37 mouse cellular contexts compared by ENCODE assay signal in the genomic region with DNA sequence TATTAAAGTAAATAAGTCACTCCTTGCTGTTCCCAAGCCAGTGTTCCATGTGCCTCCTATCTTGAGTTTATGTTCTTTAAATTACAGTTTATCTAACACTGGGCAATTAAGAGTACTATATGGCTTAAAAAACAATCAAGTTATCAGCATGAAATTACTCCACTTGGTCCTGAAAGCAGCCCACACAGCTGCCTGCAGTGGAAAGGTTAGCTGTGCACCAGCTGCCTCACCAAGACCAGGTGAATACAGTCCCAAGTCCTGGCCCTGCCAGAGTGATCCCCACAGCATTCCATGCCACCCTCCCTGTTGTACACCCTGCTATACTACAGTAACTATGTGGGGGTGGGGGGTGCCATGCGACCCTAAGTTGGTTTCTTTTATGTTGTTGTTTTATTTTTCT. TPM values are rescaled to one million over a fixed set of nuclear protein-coding genes. Genes with fewer than 3 reads are reported as not detected.
A peak's percentile ranks its signal among the peaks of the same experiment; 100 is the strongest.
DNase-seq lines count a peak whose midpoint lies in the region; ATAC-seq and TF ChIP-seq lines count a peak whose summit lies in the region.
"Had no signal": no experiment of that assay in that cellular context is flagged by ENCODE, and none has a peak within 500 bp of the region (broad histone marks: within the 10 kb centered on the region; RNA-seq: fewer than 3 reads in every experiment).

No protein-coding gene starts in this region.

- H3K9ac ChIP-seq in hindbrain, postnatal 0 days (replicated peaks; ENCODE audit: low read length): no peak overlapping the region
- H3K9ac ChIP-seq in hindbrain, embryonic 11.5 days (ENCODE audit: low read depth, low read length): no peak overlapping the region
- H3K9ac ChIP-seq in intestine, embryonic 14.5 days (ENCODE audit: low read length): no peak overlapping the region
- H3K9ac ChIP-seq in intestine, embryonic 16.5 days (ENCODE audit: low read depth, low read length): no peak overlapping the region
- no peak overlapping the region for H3K9ac ChIP-seq in neural tube, embryonic 15.5 days (replicated peaks)
- no peak overlapping the region for H3K9ac ChIP-seq in hindbrain, embryonic 13.5 days
- H3K9ac ChIP-seq: embryonic facial prominence, embryonic 13.5 days; forebrain, embryonic 12.5 days; forebrain, embryonic 15.5 days; heart, embryonic 15.5 days; hindbrain, embryonic 12.5 days had no signal

- no peaks in the 10 kb centered on the region for H3K4me1 ChIP-seq in hindbrain, postnatal 0 days (ENCODE audit: insufficient read depth, low read length)
- no peaks in the 10 kb centered on the region for H3K4me1 ChIP-seq in hindbrain, embryonic 11.5 days (replicated peaks; ENCODE audit: control insufficient read depth, insufficient read depth, low read length)
- H3K4me1 ChIP-seq in intestine, embryonic 14.5 days (replicated peaks; ENCODE audit: control insufficient read depth, insufficient read depth, low read length): no peaks in the 10 kb centered on the region
- peaks cover 6% of the 10 kb centered on the region for H3K4me1 ChIP-seq in intestine, embryonic 16.5 days (ENCODE audit: control insufficient read depth, insufficient read depth, low read length)
- 0 out of 2 replicates have a peak, but pooled peaks cover 2% of the 10 kb centered on the region for H3K4me1 ChIP-seq in neural tube, embryonic 15.5 days
- H3K4me1 ChIP-seq in midbrain, embryonic 10.5 days: no peaks in the 10 kb centered on the region
- 0 out of 2 replicates have a peak, but pooled peaks cover under 1% of the 10 kb centered on the region for H3K4me1 ChIP-seq in hindbrain, embryonic 13.5 days (replicated peaks)
- H3K4me1 ChIP-seq: forebrain, embryonic 12.5 days; forebrain, embryonic 15.5 days; hindbrain, embryonic 12.5 days had no signal

- H3K27me3 ChIP-seq in hindbrain, postnatal 0 days (ENCODE audit: insufficient read depth, low read length): no peaks in the 10 kb centered on the region
- no peaks in the 10 kb centered on the region for H3K27me3 ChIP-seq in hindbrain, embryonic 11.5 days (ENCODE audit: control insufficient read depth, insufficient read depth, low read length)
- H3K27me3 ChIP-seq in intestine, embryonic 14.5 days (replicated peaks; ENCODE audit: control insufficient read depth, insufficient read depth, low read length): no peaks in the 10 kb centered on the region
- H3K27me3 ChIP-seq in intestine, embryonic 16.5 days (replicated peaks; ENCODE audit: control insufficient read depth, insufficient read depth, low read length): peaks cover 8% of the 10 kb centered on the region
- no peaks in the 10 kb centered on the region for H3K27me3 ChIP-seq in neural tube, embryonic 15.5 days (replicated peaks)
- H3K27me3 ChIP-seq in midbrain, embryonic 10.5 days (ENCODE audit: low read depth, poor library complexity, severe bottlenecking): no peaks in the 10 kb centered on the region
- no peaks in the 10 kb centered on the region for H3K27me3 ChIP-seq in hindbrain, embryonic 13.5 days
- H3K27me3 ChIP-seq: CH12.LX; embryonic facial prominence, embryonic 13.5 days; forebrain, embryonic 12.5 days; forebrain, embryonic 15.5 days; heart, embryonic 15.5 days; hindbrain, embryonic 12.5 days; Patski had no signal

- ATAC-seq in hindbrain, postnatal 0 days: 0 out of 2 replicates have a peak, but pooled peaks have one; percentile 5
- no peak for ATAC-seq in hindbrain, embryonic 11.5 days (ENCODE audit: low FRiP score)
- ATAC-seq in intestine, embryonic 14.5 days (replicated peaks; ENCODE audit: low FRiP score, low TSS enrichment, low read depth): peak; percentile 77
- ATAC-seq in intestine, embryonic 16.5 days: peak; percentile 95
- peak; percentile 57 for ATAC-seq in neural tube, embryonic 15.5 days (ENCODE audit: low FRiP score)
- no peak for ATAC-seq in hindbrain, embryonic 13.5 days (ENCODE audit: low FRiP score)
- ATAC-seq: forebrain, embryonic 15.5 days; hindbrain, embryonic 16.5 days; inflammation-experienced regulatory T-cells, adult 6 months; Patski had no signal

- no peak overlapping the region for H3K4me3 ChIP-seq in hindbrain, postnatal 0 days (ENCODE audit: low read length)
- no peak overlapping the region for H3K4me3 ChIP-seq in hindbrain, embryonic 11.5 days (ENCODE audit: low read depth, low read length)
- H3K4me3 ChIP-seq in intestine, embryonic 14.5 days (ENCODE audit: low read depth, low read length): no peak overlapping the region
- no peak overlapping the region for H3K4me3 ChIP-seq in intestine, embryonic 16.5 days (ENCODE audit: low read length)
- no peak overlapping the region for H3K4me3 ChIP-seq in neural tube, embryonic 15.5 days (replicated peaks)
- H3K4me3 ChIP-seq in midbrain, embryonic 10.5 days: no peak overlapping the region
- no peak overlapping the region for H3K4me3 ChIP-seq in hindbrain, embryonic 13.5 days
- H3K4me3 ChIP-seq: embryonic facial prominence, embryonic 10.5 days; embryonic facial prominence, embryonic 13.5 days; erythroblast, embryonic 14.5 days; forebrain, embryonic 12.5 days; forebrain, embryonic 15.5 days; heart, embryonic 15.5 days; hindbrain, embryonic 12.5 days had no signal

- no peak for DNase-seq in hindbrain, postnatal 0 days (ENCODE audit: low spot score)
- DNase-seq in hindbrain, embryonic 11.5 days (ENCODE audit: low spot score): no peak
- DNase-seq in intestine, embryonic 14.5 days (ENCODE audit: low spot score): no peak
- no peak for DNase-seq in midbrain, embryonic 10.5 days (ENCODE audit: low spot score)
- no peak for DNase-seq in urinary bladder, adult 2 months (ENCODE audit: low spot score)
- DNase-seq: adrenal gland, postnatal 10 days; B cell, adult 2 months; cerebellum, adult 11 months; cerebellum, adult 2 months; cerebellum, adult 9-11 months; cerebellum, postnatal 25 days; embryo, embryonic 11 days; gastrocnemius, postnatal 25 days; heart, postnatal 10 days had no signal

- peaks cover 57% of the 10 kb centered on the region for H3K36me3 ChIP-seq in hindbrain, postnatal 0 days (ENCODE audit: insufficient read depth, low read length)
- peaks cover 4% of the 10 kb centered on the region; the same call in 1 of the 2 replicates for H3K36me3 ChIP-seq in hindbrain, embryonic 11.5 days (ENCODE audit: control insufficient read depth, insufficient read depth, low read length)
- peaks cover 85% of the 10 kb centered on the region for H3K36me3 ChIP-seq in intestine, embryonic 14.5 days (ENCODE audit: control insufficient read depth, insufficient read depth, low read length)
- peaks cover 34% of the 10 kb centered on the region for H3K36me3 ChIP-seq in intestine, embryonic 16.5 days (ENCODE audit: control insufficient read depth, insufficient read depth, low read length)
- H3K36me3 ChIP-seq in neural tube, embryonic 15.5 days: peaks cover 71% of the 10 kb centered on the region
- peaks cover 98% of the 10 kb centered on the region for H3K36me3 ChIP-seq in midbrain, embryonic 10.5 days
- H3K36me3 ChIP-seq in hindbrain, embryonic 13.5 days: peaks cover 97% of the 10 kb centered on the region

- H3K27ac ChIP-seq in hindbrain, postnatal 0 days: no peak overlapping the region
- no peak overlapping the region for H3K27ac ChIP-seq in hindbrain, embryonic 11.5 days (ENCODE audit: low read depth, low read length)
- H3K27ac ChIP-seq in intestine, embryonic 14.5 days (ENCODE audit: low read depth): no peak overlapping the region
- H3K27ac ChIP-seq in intestine, embryonic 16.5 days (ENCODE audit: low read length): peak overlapping the region; percentile 48; the same call in 1 of the 2 replicates
- no peak overlapping the region for H3K27ac ChIP-seq in neural tube, embryonic 15.5 days (replicated peaks)
- H3K27ac ChIP-seq in midbrain, embryonic 10.5 days (replicated peaks): no peak overlapping the region
- no peak overlapping the region for H3K27ac ChIP-seq in hindbrain, embryonic 13.5 days
- H3K27ac ChIP-seq: embryonic facial prominence, embryonic 10.5 days; embryonic facial prominence, embryonic 13.5 days; forebrain, embryonic 12.5 days; forebrain, embryonic 15.5 days; heart, embryonic 15.5 days; hindbrain, embryonic 12.5 days had no signal

- H3K9me3 ChIP-seq in hindbrain, postnatal 0 days (ENCODE audit: low read length): no peaks in the 10 kb centered on the region
- H3K9me3 ChIP-seq in hindbrain, embryonic 11.5 days (ENCODE audit: control insufficient read depth, low read length): no peaks in the 10 kb centered on the region
- no peaks in the 10 kb centered on the region for H3K9me3 ChIP-seq in intestine, embryonic 14.5 days (ENCODE audit: control insufficient read depth, low read length)
- H3K9me3 ChIP-seq in intestine, embryonic 16.5 days (ENCODE audit: control insufficient read depth, low read length): no peaks in the 10 kb centered on the region
- no peaks in the 10 kb centered on the region for H3K9me3 ChIP-seq in neural tube, embryonic 15.5 days (replicated peaks)
- no peaks in the 10 kb centered on the region for H3K9me3 ChIP-seq in midbrain, embryonic 10.5 days (replicated peaks)
- H3K9me3 ChIP-seq in hindbrain, embryonic 13.5 days: no peaks in the 10 kb centered on the region
- H3K9me3 ChIP-seq: embryonic facial prominence, embryonic 10.5 days; embryonic facial prominence, embryonic 13.5 days; forebrain, embryonic 12.5 days; forebrain, embryonic 15.5 days; G1E; heart, embryonic 15.5 days; hindbrain, embryonic 12.5 days had no signal

- H3K4me2 ChIP-seq in hindbrain, postnatal 0 days (ENCODE audit: low read depth, low read length): no peak overlapping the region
- H3K4me2 ChIP-seq in hindbrain, embryonic 11.5 days (replicated peaks; ENCODE audit: low read depth, low read length): no peak overlapping the region
- H3K4me2 ChIP-seq in intestine, embryonic 14.5 days (ENCODE audit: low read length): no peak overlapping the region
- no peak overlapping the region for H3K4me2 ChIP-seq in intestine, embryonic 16.5 days (ENCODE audit: low read depth, low read length)
- no peak overlapping the region for H3K4me2 ChIP-seq in neural tube, embryonic 15.5 days
- no peak overlapping the region for H3K4me2 ChIP-seq in hindbrain, embryonic 13.5 days
- H3K4me2 ChIP-seq: embryonic facial prominence, embryonic 13.5 days; forebrain, embryonic 12.5 days; forebrain, embryonic 15.5 days; heart, embryonic 11.5 days; heart, embryonic 15.5 days; hindbrain, embryonic 12.5 days had no signal

- 90% methylated on average over 1 of the region's 1 CpGs for WGBS in hindbrain, postnatal 0 days
- WGBS in hindbrain, embryonic 11.5 days: 94% methylated on average over 1 of the region's 1 CpGs
- 77% methylated on average over 1 of the region's 1 CpGs for WGBS in intestine, embryonic 14.5 days
- 78% methylated on average over 1 of the region's 1 CpGs for WGBS in intestine, embryonic 16.5 days
- WGBS in neural tube, embryonic 15.5 days: 93% methylated on average over 1 of the region's 1 CpGs
- WGBS in midbrain, embryonic 10.5 days: 81% methylated on average over 1 of the region's 1 CpGs
- 96% methylated on average over 1 of the region's 1 CpGs for whole genome bisulfite sequencing in hindbrain, embryonic 13.5 days

- no peak for TF ChIP-seq CTCF in hindbrain, postnatal 0 days (IDR thresholded peaks at IDR 0.05; ENCODE audit: low read depth)

RNA-seq across cellular contexts. Expression of a gene that starts 3.3 kb away (rescaled TPM):
- total RNA-seq in hindbrain, postnatal 0 days (2014; rRNA removed): not detected in 2 replicates
- polyA plus RNA-seq in hindbrain, postnatal 0 days (2015; fragmentation: Nextera tagmentation; extraction: Ambion mirVana): not detected in 2 replicates
- polyA plus RNA-seq in hindbrain, embryonic 11.5 days (2014; fragmentation: Nextera tagmentation; extraction: Ambion mirVana): 0.35 TPM in 1 of 2 replicates, not detected in the other
- 1.2 and 2.5 TPM in 2 replicates for polyA plus RNA-seq in intestine, embryonic 14.5 days (2014; fragmentation: Nextera tagmentation; extraction: Ambion mirVana)
- polyA plus RNA-seq in intestine, embryonic 16.5 days (2015; fragmentation: Nextera tagmentation; extraction: Ambion mirVana): 2.2 and 3.0 TPM in 2 replicates
- polyA plus RNA-seq in neural tube, embryonic 15.5 days (2015; fragmentation: Nextera tagmentation; extraction: Ambion mirVana): 0.20 and 1.3 TPM in 2 replicates
- 0.19 and 0.32 TPM in 2 replicates for polyA plus RNA-seq in midbrain, embryonic 10.5 days (2016; fragmentation: Nextera tagmentation; extraction: Ambion mirVana)
- 0.11 TPM in 1 of 2 replicates, not detected in the other for polyA plus RNA-seq in urinary bladder, adult 2 months (2012; rRNA removed)
- 0.27 TPM in 1 of 2 replicates, not detected in the other for polyA plus RNA-seq in hindbrain, embryonic 13.5 days (2015; fragmentation: Nextera tagmentation; extraction: Ambion mirVana)
- total RNA-seq: adrenal gland, postnatal 10 days; G1E; gastrocnemius, adult 8-10 months; gastrocnemius, postnatal 25 days; heart, adult 18-20 months; heart, postnatal 10 days; heart, postnatal 4 days had no signal
- polyA plus RNA-seq: embryonic facial prominence, embryonic 10.5 days; embryonic facial prominence, embryonic 13.5 days; erythroblast, embryonic 14.5 days; forebrain, embryonic 12.5 days; forebrain, embryonic 15.5 days; gonadal fat pad, adult 2 months; heart, embryonic 11.5 days; heart, embryonic 15.5 days; hindbrain, embryonic 16.5 days; inflammation-experienced regulatory T-cells, adult 6 months had no signal

RNA-seq across cellular contexts. Expression of a gene that starts 17.9 kb away (rescaled TPM):
- 10.8 and 14.7 TPM in 2 replicates for total RNA-seq in hindbrain, postnatal 0 days (2014; rRNA removed)
- polyA plus RNA-seq in hindbrain, postnatal 0 days (2015; fragmentation: Nextera tagmentation; extraction: Ambion mirVana): 10.6 and 11.6 TPM in 2 replicates
- 17.0 and 17.1 TPM in 2 replicates for polyA plus RNA-seq in hindbrain, embryonic 11.5 days (2014; fragmentation: Nextera tagmentation; extraction: Ambion mirVana)
- polyA plus RNA-seq in intestine, embryonic 14.5 days (2014; fragmentation: Nextera tagmentation; extraction: Ambion mirVana): 25.5 and 30.5 TPM in 2 replicates
- 28.9 and 30.1 TPM in 2 replicates for polyA plus RNA-seq in intestine, embryonic 16.5 days (2015; fragmentation: Nextera tagmentation; extraction: Ambion mirVana)
- 21.0 and 21.6 TPM in 2 replicates for polyA plus RNA-seq in neural tube, embryonic 15.5 days (2015; fragmentation: Nextera tagmentation; extraction: Ambion mirVana)
- polyA plus RNA-seq in midbrain, embryonic 10.5 days (2016; fragmentation: Nextera tagmentation; extraction: Ambion mirVana): 17.6 and 18.8 TPM in 2 replicates
- 20.0 and 27.2 TPM in 2 replicates for polyA plus RNA-seq in urinary bladder, adult 2 months (2012; rRNA removed)
- 19.1 and 20.2 TPM in 2 replicates for polyA plus RNA-seq in hindbrain, embryonic 13.5 days (2015; fragmentation: Nextera tagmentation; extraction: Ambion mirVana)
- total RNA-seq: CH12.LX had no signal
- polyA plus RNA-seq: G1E; inflammation-experienced regulatory T-cells, adult 6 months had no signal

RNA-seq across cellular contexts. Expression of a gene that starts 26.6 kb away (rescaled TPM):
- 37.2 and 50.2 TPM in 2 replicates for total RNA-seq in hindbrain, postnatal 0 days (2014; rRNA removed)
- 48.7 and 54.3 TPM in 2 replicates for polyA plus RNA-seq in hindbrain, postnatal 0 days (2015; fragmentation: Nextera tagmentation; extraction: Ambion mirVana)
- 20.7 and 21.2 TPM in 2 replicates for polyA plus RNA-seq in hindbrain, embryonic 11.5 days (2014; fragmentation: Nextera tagmentation; extraction: Ambion mirVana)
- polyA plus RNA-seq in intestine, embryonic 14.5 days (2014; fragmentation: Nextera tagmentation; extraction: Ambion mirVana): 24.7 and 25.3 TPM in 2 replicates
- 15.1 and 16.4 TPM in 2 replicates for polyA plus RNA-seq in intestine, embryonic 16.5 days (2015; fragmentation: Nextera tagmentation; extraction: Ambion mirVana)
- 43.2 and 44.9 TPM in 2 replicates for polyA plus RNA-seq in neural tube, embryonic 15.5 days (2015; fragmentation: Nextera tagmentation; extraction: Ambion mirVana)
- polyA plus RNA-seq in midbrain, embryonic 10.5 days (2016; fragmentation: Nextera tagmentation; extraction: Ambion mirVana): 14.5 and 18.0 TPM in 2 replicates
- 27.8 and 38.0 TPM in 2 replicates for polyA plus RNA-seq in urinary bladder, adult 2 months (2012; rRNA removed)
- 36.0 and 42.4 TPM in 2 replicates for polyA plus RNA-seq in hindbrain, embryonic 13.5 days (2015; fragmentation: Nextera tagmentation; extraction: Ambion mirVana)
- polyA plus RNA-seq: erythroblast, embryonic 14.5 days had no signal

RNA-seq across cellular contexts. Expression of a gene that starts 40.3 kb away (rescaled TPM):
- 57.9 and 94.0 TPM in 2 replicates for total RNA-seq in hindbrain, postnatal 0 days (2014; rRNA removed)
- polyA plus RNA-seq in hindbrain, postnatal 0 days (2015; fragmentation: Nextera tagmentation; extraction: Ambion mirVana): 50.6 and 56.8 TPM in 2 replicates
- polyA plus RNA-seq in hindbrain, embryonic 11.5 days (2014; fragmentation: Nextera tagmentation; extraction: Ambion mirVana): 62.2 and 63.7 TPM in 2 replicates
- 64.2 and 68.9 TPM in 2 replicates for polyA plus RNA-seq in intestine, embryonic 14.5 days (2014; fragmentation: Nextera tagmentation; extraction: Ambion mirVana)
- polyA plus RNA-seq in intestine, embryonic 16.5 days (2015; fragmentation: Nextera tagmentation; extraction: Ambion mirVana): 36.1 and 39.6 TPM in 2 replicates
- 66.4 and 68.1 TPM in 2 replicates for polyA plus RNA-seq in neural tube, embryonic 15.5 days (2015; fragmentation: Nextera tagmentation; extraction: Ambion mirVana)
- polyA plus RNA-seq in midbrain, embryonic 10.5 days (2016; fragmentation: Nextera tagmentation; extraction: Ambion mirVana): 74.5 and 81.1 TPM in 2 replicates
- polyA plus RNA-seq in urinary bladder, adult 2 months (2012; rRNA removed): 40.4 and 51.8 TPM in 2 replicates
- polyA plus RNA-seq in hindbrain, embryonic 13.5 days (2015; fragmentation: Nextera tagmentation; extraction: Ambion mirVana): 43.6 and 44.4 TPM in 2 replicates

RNA-seq across cellular contexts. Expression of a gene that starts 44.7 kb away (rescaled TPM):
- not detected in 2 replicates for total RNA-seq in hindbrain, postnatal 0 days (2014; rRNA removed)
- polyA plus RNA-seq in hindbrain, postnatal 0 days (2015; fragmentation: Nextera tagmentation; extraction: Ambion mirVana): not detected in 2 replicates
- not detected in 2 replicates for polyA plus RNA-seq in hindbrain, embryonic 11.5 days (2014; fragmentation: Nextera tagmentation; extraction: Ambion mirVana)
- not detected in 2 replicates for polyA plus RNA-seq in intestine, embryonic 14.5 days (2014; fragmentation: Nextera tagmentation; extraction: Ambion mirVana)
- polyA plus RNA-seq in intestine, embryonic 16.5 days (2015; fragmentation: Nextera tagmentation; extraction: Ambion mirVana): not detected in 2 replicates
- not detected in 2 replicates for polyA plus RNA-seq in neural tube, embryonic 15.5 days (2015; fragmentation: Nextera tagmentation; extraction: Ambion mirVana)
- polyA plus RNA-seq in midbrain, embryonic 10.5 days (2016; fragmentation: Nextera tagmentation; extraction: Ambion mirVana): not detected in 2 replicates
- not detected in 2 replicates for polyA plus RNA-seq in urinary bladder, adult 2 months (2012; rRNA removed)
- polyA plus RNA-seq in hindbrain, embryonic 13.5 days (2015; fragmentation: Nextera tagmentation; extraction: Ambion mirVana): not detected in 2 replicates
- total RNA-seq: adrenal gland, adult 18-20 months; adrenal gland, postnatal 10 days; adrenal gland, postnatal 4 days; CH12.LX; G1E; gastrocnemius, adult 8-10 months; gastrocnemius, postnatal 25 days; heart, adult 18-20 months; heart, postnatal 10 days; heart, postnatal 4 days had no signal
- polyA plus RNA-seq: cerebellum, adult 2 months; cortical plate, adult 2 months; embryonic facial prominence, embryonic 10.5 days; embryonic facial prominence, embryonic 13.5 days; erythroblast, embryonic 14.5 days; forebrain, embryonic 12.5 days; forebrain, embryonic 15.5 days; G1E; heart, embryonic 11.5 days; heart, embryonic 15.5 days; hindbrain, embryonic 12.5 days; hindbrain, embryonic 16.5 days; inflammation-experienced regulatory T-cells, adult 6 months; Patski had no signal

Comparison
In these comparisons a context has a peak if more than half of its experiments do, and no peak if none do; other contexts are left out.
1. ATAC-seq: peak in hindbrain, postnatal 0 days (single experiment), intestine, embryonic 14.5 days (single experiment), intestine, embryonic 16.5 days (single experiment) and neural tube, embryonic 15.5 days (single experiment); none in hindbrain, embryonic 11.5 days (single experiment) and hindbrain, embryonic 13.5 days (single experiment).